Mouse (Mus musculus) embryonic facial prominence, embryonic 14.5 days (tissue): Measurements from ENCODE around the gene P2ry14. TPM values are rescaled to one million over a fixed set of nuclear protein-coding genes. Genes with fewer than 3 reads are reported as not detected.
A peak's percentile ranks its signal among the peaks of the same experiment; 100 is the strongest.
"Not testable (repeated sequence)": the region's sequence is repeated elsewhere in the genome, so short reads cannot be mapped to it uniquely, and the experiment has no call there.

Experiments
- ATAC-seq: fragments of 200-750 bp; cut with Nextera tagmentation; 2 replicates; pipeline ENCODE4 v1.8.0; 2017; ENCODE audit warnings: low read depth, moderate number of reproducible peaks, moderate TSS enrichment
- DNase-seq: peaks from one replicate; pipeline ENCODE4 v3.0.0-alpha.2; 2015; ENCODE audit warnings: low spot score
- H3K27ac ChIP-seq: fragments of 300-500 bp; sonication (generic); replicated peaks from 2 replicates; pipeline ENCODE4 v1.5.1; 2014; ENCODE audit warnings: low read depth, mild to moderate bottlenecking, low read length, moderate library complexity
- H3K27me3 ChIP-seq: fragments of 300-500 bp; sonication (generic); replicated peaks from 2 replicates; pipeline ENCODE4 v1.6.1; 2014; ENCODE audit warnings: low read length; ENCODE audit not compliant: control insufficient read depth, insufficient read depth
- H3K36me3 ChIP-seq: fragments of 300-500 bp; sonication (generic); 2 replicates; pipeline ENCODE4 v1.6.1; 2014; ENCODE audit warnings: low read length, mixed read lengths; ENCODE audit not compliant: control insufficient read depth, insufficient read depth
- H3K4me1 ChIP-seq: fragments of 300-500 bp; sonication (generic); 2 replicates; pipeline ENCODE4 v1.6.1; 2014; ENCODE audit warnings: antibody characterized with exemption, low read length; ENCODE audit not compliant: control insufficient read depth, insufficient read depth
- H3K4me2 ChIP-seq: fragments of 300-500 bp; sonication (generic); 2 replicates; pipeline ENCODE4 v1.6.1; 2014; ENCODE audit warnings: low read depth, mild to moderate bottlenecking, low read length, moderate library complexity, mixed read lengths
- H3K4me3 ChIP-seq: fragments of 300-500 bp; sonication (generic); 2 replicates; pipeline ENCODE4 v1.5.1; 2014; ENCODE audit warnings: low read depth, mild to moderate bottlenecking, low read length
- H3K9ac ChIP-seq: fragments of 300-500 bp; sonication (generic); 2 replicates; pipeline ENCODE4 v1.6.1; 2014; ENCODE audit warnings: low read depth, mild to moderate bottlenecking, low read length, moderate library complexity, mixed read lengths
- H3K9me3 ChIP-seq: fragments of 300-500 bp; sonication (generic); 2 replicates; pipeline ENCODE4 v1.6.1; 2016; ENCODE audit warnings: low read length; ENCODE audit not compliant: control insufficient read depth
- WGBS: fragments of 180-500 bp; shearing (Covaris S2); extraction: QIAGEN DNeasy Blood & Tissue Kit; methylation state at CpG from one replicate; pipeline ENCODE4 v1.1.7; 2014; 5-methylcytosine and 5-hydroxymethylcytosine counted together
- polyA plus RNA-seq: library from polyadenylated mRNA; unstranded; fragments of >200 nt; fragmentation: Nextera tagmentation; extraction: Ambion mirVana; gene quantifications from 2 replicates; pipeline ENCODE4 v1.2.1, GENCODE M21; 2014

The P2ry14 gene
- polyA plus RNA-seq, 1 experiment from 2014 or later = 2.1 TPM

DNA sequence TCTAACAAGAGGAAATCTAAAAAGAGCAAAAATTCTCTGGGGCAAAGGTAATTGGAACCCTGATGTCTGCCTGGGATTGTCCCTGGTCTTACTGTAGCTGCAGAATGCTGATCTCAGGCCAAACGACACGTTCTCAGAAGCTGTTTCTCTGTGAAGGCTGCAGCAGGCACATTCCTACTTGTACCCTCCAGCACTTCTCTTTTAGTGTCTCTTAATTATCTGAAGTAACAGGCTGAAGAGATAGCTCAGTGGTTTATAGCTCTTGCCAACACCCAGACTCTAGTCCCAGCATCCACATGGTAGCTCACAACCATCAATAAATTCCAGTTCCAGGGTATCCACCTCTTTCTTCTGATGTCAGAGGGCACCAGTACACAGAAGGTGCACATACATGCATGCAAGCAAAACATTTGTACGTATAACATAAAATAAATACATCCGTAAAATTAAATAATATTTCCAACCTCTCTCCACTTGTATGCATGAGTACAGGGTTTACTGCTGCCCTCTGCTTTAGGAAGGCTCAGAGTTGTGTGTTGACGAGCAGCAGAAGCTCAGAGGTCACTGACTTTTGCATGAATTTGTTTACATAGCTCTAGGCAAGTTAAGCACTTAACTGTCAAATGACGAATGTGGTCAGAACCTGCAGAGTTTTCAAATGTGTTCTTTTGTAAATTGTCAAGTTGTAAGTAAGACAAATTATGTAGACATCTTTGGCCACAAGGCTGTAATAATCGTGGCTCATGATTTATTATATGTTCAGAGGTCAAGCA, 27.4 kb downstream of the P2ry14 start:
- ATAC-seq (no peak), DNase-seq (no peak)
- Histone ChIP-seq H3K4me1 (peaks cover 3% of the 10 kb centered on the region; the same call in 1 of the 2 replicates), H3K4me3 (no peak overlapping the region), H3K4me2 (no peak overlapping the region), H3K27me3 (no peaks in the 10 kb centered on the region), H3K9me3 (no peaks in the 10 kb centered on the region), H3K27ac (no peak overlapping the region), H3K9ac (no peak overlapping the region), H3K36me3 (no peaks in the 10 kb centered on the region)
- WGBS = 45% methylated on average over 7 of the region's 7 CpGs

DNA sequence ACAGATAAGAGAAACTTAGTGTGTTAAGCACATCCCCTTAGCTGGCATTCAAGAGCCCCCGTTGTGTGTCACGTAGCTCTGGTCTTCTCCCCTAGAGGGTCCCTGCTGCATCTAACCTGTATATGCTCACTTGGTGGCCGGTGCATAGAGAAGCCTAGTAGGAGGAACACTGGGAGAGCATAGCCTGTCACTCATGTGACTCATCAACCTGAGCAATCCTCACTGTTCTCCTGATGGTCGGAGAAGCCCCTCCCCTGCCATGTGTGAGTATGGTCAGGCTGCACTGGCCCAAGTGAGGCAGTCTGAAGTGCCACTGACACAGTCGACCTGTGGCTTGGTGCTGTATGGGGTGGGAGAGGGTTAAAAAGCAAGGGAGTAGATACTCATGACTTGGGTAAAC, 28.4 kb downstream of the P2ry14 start:
- DNase-seq (no peak), ATAC-seq (no peak)
- no peak overlapping the region for H3K27ac ChIP-seq
- no peak overlapping the region for H3K4me3 ChIP-seq
- 70% methylated on average over 5 of the region's 5 CpGs for WGBS
- no peaks in the 10 kb centered on the region for H3K4me1 ChIP-seq
- no peaks in the 10 kb centered on the region for H3K9me3 ChIP-seq
- no peak overlapping the region for H3K9ac ChIP-seq
- H3K27me3 ChIP-seq = no peaks in the 10 kb centered on the region
- H3K36me3 ChIP-seq = no peaks in the 10 kb centered on the region
- H3K4me2 ChIP-seq = no peak overlapping the region

DNA sequence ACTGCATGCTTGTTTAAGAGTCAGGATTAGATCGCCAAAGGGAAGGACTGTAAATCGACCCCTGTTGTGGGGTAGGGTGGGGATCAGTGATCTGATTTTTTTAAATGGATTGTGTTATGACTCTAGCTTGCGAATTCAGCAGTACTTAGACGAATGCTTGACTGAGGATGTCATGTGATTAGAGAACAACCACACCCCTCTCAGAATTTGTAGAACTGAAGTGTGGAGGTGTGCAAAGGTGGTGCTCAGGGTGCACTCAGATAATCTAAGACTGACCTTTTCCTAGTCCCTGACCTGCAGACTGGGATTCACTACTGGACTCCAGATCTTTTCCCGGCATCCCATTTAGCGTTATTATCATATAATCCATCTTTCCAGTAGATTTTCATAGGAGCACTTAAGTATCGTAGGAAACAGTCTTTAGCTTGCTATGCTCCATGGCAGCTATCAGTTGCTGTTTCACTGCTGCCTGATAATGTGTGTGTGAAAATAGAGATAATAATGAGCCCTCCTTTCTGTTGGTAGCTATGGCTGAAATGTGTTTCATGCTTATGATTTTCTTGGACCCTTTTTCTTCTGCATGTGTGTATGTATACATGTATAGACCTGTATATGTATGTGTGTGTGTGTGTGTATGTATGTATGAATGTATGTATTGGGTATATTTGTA, 31.5 kb downstream of the P2ry14 start:
- no peaks in the 10 kb centered on the region for H3K36me3 ChIP-seq
- no peak overlapping the region for H3K4me3 ChIP-seq
- H3K9me3 ChIP-seq = no peaks in the 10 kb centered on the region
- H3K9ac ChIP-seq = no peak overlapping the region
- 53% methylated on average over 7 of the region's 7 CpGs for WGBS
- no peaks in the 10 kb centered on the region for H3K4me1 ChIP-seq
- DNase-seq = no peak
- no peaks in the 10 kb centered on the region for H3K27me3 ChIP-seq
- no peak for ATAC-seq
- no peak overlapping the region for H3K4me2 ChIP-seq
- peak overlapping the region; percentile 18; the same call in 1 of the 2 replicates for H3K27ac ChIP-seq

DNA sequence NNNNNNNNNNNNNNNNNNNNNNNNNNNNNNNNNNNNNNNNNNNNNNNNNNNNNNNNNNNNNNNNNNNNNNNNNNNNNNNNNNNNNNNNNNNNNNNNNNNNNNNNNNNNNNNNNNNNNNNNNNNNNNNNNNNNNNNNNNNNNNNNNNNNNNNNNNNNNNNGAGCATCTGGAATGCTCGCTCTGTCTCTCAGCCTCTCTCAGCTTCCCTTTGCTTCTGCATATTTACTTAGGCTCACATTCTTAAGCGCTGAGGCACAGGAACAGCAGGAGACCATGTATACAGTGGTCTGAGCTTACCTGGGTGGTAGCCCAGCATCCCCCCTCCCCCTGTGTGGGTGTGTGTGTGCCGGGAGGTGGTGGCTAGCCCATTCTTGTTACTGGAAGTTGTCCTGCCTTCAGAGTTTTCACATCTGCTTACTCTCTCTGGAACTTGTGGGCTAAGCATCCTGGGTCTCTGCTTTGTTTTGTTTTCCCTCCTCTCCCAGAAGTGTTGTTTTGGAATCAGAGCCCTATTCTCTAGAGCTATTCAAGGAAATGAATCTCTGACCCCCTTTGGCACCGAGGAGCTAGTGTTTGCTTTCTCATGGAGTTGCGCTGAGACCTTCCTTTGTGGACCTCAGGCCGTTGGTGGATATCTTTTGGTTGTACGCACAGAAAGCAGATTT, 32.2 kb downstream of the P2ry14 start:
- no peaks in the 10 kb centered on the region for H3K27me3 ChIP-seq
- H3K36me3 ChIP-seq = no peaks in the 10 kb centered on the region
- ATAC-seq (peak; percentile 82), DNase-seq (peak; percentile 64)
- no peak overlapping the region for H3K4me2 ChIP-seq
- no peak overlapping the region for H3K9ac ChIP-seq
- peak overlapping the region; percentile 18; the same call in 1 of the 2 replicates for H3K27ac ChIP-seq
- WGBS = 21% methylated on average over 7 of the region's 7 CpGs
- no peak overlapping the region for H3K4me3 ChIP-seq
- no peaks in the 10 kb centered on the region for H3K9me3 ChIP-seq
- H3K4me1 ChIP-seq = no peaks in the 10 kb centered on the region

DNA sequence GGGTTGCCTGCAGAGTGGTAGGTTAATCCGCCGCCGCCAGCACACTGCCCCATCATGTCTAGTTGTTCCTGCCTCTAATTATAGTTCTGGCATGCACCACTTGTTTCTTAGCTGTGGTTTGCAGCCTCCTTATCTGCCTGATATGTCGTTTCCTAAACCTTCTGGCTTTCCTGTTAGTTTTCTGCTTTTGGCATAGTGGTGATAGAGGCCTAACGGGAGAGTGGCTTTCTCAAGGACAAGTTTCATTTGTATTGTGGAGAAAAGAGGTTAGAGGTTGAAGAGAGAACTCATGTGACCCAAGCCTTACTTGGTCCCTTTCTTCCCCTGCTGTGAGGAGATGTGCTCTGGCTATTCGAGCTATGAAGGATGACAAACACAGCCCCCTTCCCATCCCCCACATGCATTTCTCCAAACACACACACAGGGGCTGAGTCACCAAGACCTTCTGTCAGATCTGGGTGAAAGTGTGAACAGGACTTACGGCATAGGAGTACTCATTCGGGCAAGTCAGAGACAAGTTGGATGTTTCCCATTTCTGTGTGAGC, 39.4 kb downstream of the P2ry14 start:
- no peak overlapping the region for H3K4me2 ChIP-seq
- H3K27me3 ChIP-seq = no peaks in the 10 kb centered on the region
- H3K4me1 ChIP-seq = no peaks in the 10 kb centered on the region
- WGBS = 79% methylated on average over 8 of the region's 8 CpGs
- no peak overlapping the region for H3K4me3 ChIP-seq
- no peaks in the 10 kb centered on the region for H3K9me3 ChIP-seq
- H3K9ac ChIP-seq = no peak overlapping the region
- H3K36me3 ChIP-seq = 0 out of 2 replicates have a peak, but pooled peaks cover 6% of the 10 kb centered on the region
- no peak overlapping the region for H3K27ac ChIP-seq
- DNase-seq = no peak
- no peak for ATAC-seq

DNA sequence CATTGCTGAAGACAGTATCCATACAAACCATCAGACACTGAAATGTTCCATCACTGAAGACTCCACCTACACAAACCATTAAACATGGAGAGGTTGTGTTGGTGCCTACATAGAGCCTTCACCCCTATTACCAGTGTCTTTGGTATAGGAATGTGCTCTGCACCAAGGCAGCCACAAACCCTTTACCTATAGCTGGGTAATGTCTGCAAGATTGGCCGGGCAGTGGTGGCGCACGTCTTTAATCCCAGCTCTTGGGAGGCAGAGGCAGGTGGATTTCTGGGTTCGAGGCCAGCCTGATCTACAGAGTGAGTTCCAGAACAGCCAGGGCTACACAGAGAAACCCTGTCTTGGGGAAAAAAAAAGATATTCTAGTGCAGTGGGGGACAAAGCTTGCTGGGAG, 40.1 kb downstream of the P2ry14 start:
- DNase-seq, H3K4me3 ChIP-seq, H3K9ac ChIP-seq, H3K4me2 ChIP-seq, H3K27ac ChIP-seq, ATAC-seq, H3K9me3 ChIP-seq, H3K27me3 ChIP-seq, H3K36me3 ChIP-seq, H3K4me1 ChIP-seq: not testable (repeated sequence)
- 98% methylated on average over 4 of the region's 4 CpGs for WGBS

DNA sequence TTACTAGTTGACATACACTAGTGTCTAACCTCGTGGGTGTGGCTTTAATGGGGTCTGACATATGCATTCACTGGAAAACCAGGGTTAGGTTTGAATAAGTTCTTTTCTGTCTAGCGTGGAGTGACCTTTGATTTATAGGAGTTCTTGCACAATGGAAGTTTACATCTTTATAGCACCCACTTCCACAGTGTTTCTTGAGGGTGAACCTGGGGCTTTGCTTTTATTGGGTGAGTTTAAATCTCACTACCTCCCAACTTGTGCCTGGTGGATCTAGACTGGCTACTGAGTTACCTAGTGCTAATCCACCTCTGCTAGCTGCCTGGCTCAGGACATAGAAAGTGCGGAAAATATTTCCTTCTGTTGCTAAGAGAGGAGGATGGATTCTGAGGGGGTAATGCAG, 41.5 kb downstream of the P2ry14 start:
- Histone ChIP-seq H3K27ac (no peak overlapping the region), H3K9me3 (no peaks in the 10 kb centered on the region), H3K4me2 (no peak overlapping the region), H3K36me3 (0 out of 2 replicates have a peak, but pooled peaks cover 6% of the 10 kb centered on the region), H3K9ac (no peak overlapping the region), H3K27me3 (no peaks in the 10 kb centered on the region), H3K4me3 (no peak overlapping the region), H3K4me1 (no peaks in the 10 kb centered on the region)
- no peak for DNase-seq
- WGBS = 80% methylated on average over 3 of the region's 3 CpGs
- no peak for ATAC-seq

DNA sequence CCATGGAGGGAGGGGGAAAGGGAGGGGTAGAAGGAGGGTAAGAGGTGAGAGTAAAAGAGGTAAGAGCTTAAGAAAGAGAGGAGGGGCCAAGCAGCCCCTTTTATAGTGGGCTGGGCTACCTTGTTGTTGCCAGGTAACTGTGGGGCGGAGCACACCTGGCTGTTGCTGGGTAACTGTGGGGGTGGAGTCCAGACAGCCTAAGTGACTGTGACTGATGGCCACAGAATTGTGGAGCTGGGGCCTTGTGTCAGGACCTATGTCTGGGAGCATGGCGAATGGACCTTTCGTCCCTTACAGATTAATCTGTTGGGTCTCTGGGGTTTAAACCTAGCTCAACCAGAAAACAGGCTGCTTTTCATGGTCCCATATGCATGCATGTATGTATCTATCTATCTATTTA, 43.6 kb downstream of the P2ry14 start:
- H3K4me3 ChIP-seq, H3K27ac ChIP-seq: not testable (repeated sequence)
- WGBS = 100% methylated on average over 3 of the region's 3 CpGs

More for the DNA sequence above, 43.6 kb downstream of the P2ry14 start:
- not testable (repeated sequence) for ATAC-seq, H3K27me3 ChIP-seq, H3K36me3 ChIP-seq, H3K9me3 ChIP-seq, H3K4me1 ChIP-seq, H3K9ac ChIP-seq, DNase-seq, H3K4me2 ChIP-seq
